Mouse (Mus musculus): ENCODE measurements around the gene Aurkb.

Aurkb gene

GRCm38 (mm10) chr11:69095511-69096231 lies 50.2 kb downstream of the Aurkb start:
- no peak for ATAC-seq (ENCODE audit: insufficient number of reproducible peaks, low FRiP score, low TSS enrichment)

DNA sequence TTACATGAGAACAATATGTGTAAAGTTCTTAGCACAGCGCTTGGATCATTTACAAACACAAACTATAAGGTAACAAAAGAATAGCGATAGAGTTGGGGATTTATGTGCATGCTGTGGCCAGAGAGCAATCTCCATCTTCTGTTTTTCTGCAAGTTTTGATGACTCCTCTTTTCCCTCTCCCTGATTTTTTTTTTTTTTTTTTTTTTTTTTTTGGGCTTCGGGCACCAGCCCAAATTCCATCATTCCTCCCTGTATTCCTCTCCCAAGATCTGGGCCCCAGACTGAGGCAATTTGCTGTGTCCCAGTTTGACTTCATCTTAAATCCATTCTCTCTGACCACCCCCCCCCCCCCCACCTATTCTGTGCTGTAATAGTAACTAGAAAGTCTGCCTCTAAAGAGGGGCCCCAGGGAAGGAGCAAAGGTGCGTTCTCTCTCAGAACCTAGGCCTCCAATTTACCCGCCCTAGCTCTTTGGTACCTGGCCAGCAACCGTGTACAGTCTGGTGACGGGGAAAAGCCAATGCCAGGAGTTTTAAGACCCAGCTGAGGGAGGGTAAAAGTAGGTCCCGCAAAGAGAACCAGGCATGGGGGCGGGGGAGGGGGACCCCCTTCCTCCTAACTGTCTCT lies 51.0 kb downstream of the Aurkb start:
- ATAC-seq (ENCODE audit: insufficient number of reproducible peaks, low FRiP score, low TSS enrichment), result no peak

GRCm38 (mm10) chr11:69096987-69097900 lies 51.8 kb downstream of the Aurkb start:
- no peak for ATAC-seq (ENCODE audit: insufficient number of reproducible peaks, low FRiP score, low TSS enrichment)

DNA sequence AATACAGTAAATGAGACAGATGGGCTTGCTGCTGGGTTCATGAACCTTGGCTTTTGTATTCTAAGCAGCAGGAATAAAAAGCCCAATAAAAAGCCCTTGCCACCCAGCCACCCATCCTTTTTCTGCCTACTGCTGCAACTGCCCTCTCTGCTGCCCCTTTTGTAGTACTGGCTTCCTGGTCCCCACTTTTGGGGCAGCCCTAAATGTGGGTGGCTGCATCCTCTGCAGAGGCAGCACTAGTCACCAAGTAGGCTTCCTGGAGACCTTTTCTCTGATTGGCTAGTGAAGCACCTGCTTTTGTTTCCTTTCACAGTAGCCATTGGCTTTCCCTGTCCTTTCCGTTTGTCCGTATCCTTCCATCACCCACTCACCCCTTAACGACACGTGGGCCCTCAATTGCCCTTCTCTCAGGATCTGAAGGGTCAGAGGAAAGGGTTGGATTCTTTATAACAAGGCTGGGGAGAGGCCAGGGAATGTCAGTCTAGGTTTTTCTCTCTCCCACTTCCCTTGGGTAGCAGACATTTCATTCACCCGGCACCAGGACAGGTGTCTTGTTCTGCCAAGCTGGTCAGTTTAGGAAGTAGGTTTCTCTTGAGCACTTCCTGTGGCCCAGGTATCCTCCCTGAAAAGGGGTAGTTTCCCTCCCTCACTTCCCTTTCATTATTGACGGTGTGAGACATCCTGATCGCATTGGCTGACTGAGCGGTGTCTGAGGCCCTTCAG lies 52.8 kb downstream of the Aurkb start:
- ATAC-seq (ENCODE audit: insufficient number of reproducible peaks, low FRiP score, low TSS enrichment), result no peak

DNA sequence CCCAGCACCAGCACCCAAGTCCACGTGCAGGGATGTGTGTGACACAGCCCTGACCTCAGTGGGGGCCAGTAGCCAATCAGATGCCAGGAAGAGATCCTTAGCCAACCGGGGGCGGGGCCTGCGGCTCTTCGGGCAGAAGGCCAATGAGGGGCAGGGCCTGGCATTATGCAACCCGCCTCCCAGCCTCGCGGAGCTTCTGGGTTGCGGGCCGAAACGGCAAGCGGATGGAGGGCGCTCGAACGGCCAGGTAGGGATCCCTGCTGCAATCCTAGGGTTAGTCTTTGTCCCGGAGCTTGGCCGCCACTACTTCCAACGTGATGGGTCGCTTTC lies 53.3 kb downstream of the Aurkb start:
- no peak for ATAC-seq (ENCODE audit: insufficient number of reproducible peaks, low FRiP score, low TSS enrichment)

DNA sequence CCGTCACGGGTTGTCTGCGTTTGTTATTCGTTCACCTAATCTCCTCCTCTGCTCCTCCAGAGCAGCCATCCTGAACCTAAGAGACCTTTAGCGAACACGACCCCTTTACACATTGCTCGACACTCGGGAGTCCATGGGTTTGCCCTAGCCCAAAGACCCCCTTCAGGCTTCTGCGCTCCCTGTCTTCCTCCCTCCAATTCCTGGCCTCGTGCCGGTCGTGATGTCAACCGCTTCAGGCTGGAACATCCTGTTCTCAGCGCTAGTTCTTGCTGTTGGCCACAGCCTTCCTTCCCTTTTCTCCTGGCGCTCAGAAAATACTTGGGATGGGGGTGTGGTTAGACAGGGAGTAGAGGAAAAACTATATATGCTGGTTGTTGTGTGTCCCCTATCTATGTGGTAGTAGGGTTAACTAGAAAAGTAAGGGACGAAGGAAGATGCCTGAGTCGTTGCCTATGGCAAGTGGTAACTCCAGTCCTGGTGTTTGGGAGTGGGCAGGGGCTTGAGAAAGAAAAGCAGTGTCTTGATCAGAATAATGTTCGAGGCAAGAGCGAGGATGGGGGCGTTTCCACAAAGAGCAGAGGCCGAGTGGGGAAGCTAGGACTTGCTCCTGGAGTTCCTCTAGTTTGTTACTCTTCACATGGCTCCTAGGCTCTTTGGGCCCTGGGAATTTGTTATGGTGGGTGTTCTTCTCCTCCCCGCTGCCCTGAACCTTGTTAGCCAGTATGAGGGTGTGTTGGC lies 53.9 kb downstream of the Aurkb start:
- no peak for ATAC-seq (ENCODE audit: insufficient number of reproducible peaks, low FRiP score, low TSS enrichment)

GRCm38 (mm10) chr11:69099915-69100345 lies 54.5 kb downstream of the Aurkb start:
- ATAC-seq (ENCODE audit: insufficient number of reproducible peaks, low FRiP score, low TSS enrichment), result peak; percentile 36; the same call in 1 of the 2 replicates

GRCm38 (mm10) chr11:69100639-69101360 lies 55.4 kb downstream of the Aurkb start:
- no peak for ATAC-seq (ENCODE audit: insufficient number of reproducible peaks, low FRiP score, low TSS enrichment)

Data from cerebellum, adult (tissue).